Mouse (Mus musculus) ovary, postnatal 36 days (tissue): Measurements from ENCODE around the gene Sgip1.

Source experiments
- DNase-seq: peaks from one replicate; pipeline ENCODE4 v3.0.0; 2022; ENCODE audit warnings: low spot score, mixed read lengths

The Sgip1 gene

GRCm38 (mm10) chr4:102840956-102841729, 100.0 kb downstream of the Sgip1 start:
- no peak for DNase-seq

GRCm38 (mm10) chr4:102850498-102850897, 109.4 kb downstream of the Sgip1 start:
- DNase-seq: no peak

GRCm38 (mm10) chr4:102851161-102851560, 110.1 kb downstream of the Sgip1 start:
- no peak for DNase-seq

GRCm38 (mm10) chr4:102852290-102852689, 111.2 kb downstream of the Sgip1 start:
- DNase-seq: no peak

GRCm38 (mm10) chr4:102852808-102853207, 111.7 kb downstream of the Sgip1 start:
- no peak for DNase-seq

- DNase-seq: no peak
Measured at GRCm38 (mm10) chr4:102853330-102854022, 112.4 kb downstream of the Sgip1 start.

- DNase-seq: no peak
Measured at GRCm38 (mm10) chr4:102854928-102855892, 114.1 kb downstream of the Sgip1 start.

- no peak for DNase-seq
Measured at GRCm38 (mm10) chr4:102856086-102856485, 115.0 kb downstream of the Sgip1 start.

- DNase-seq: no peak
Measured at GRCm38 (mm10) chr4:102859259-102860194, 118.4 kb downstream of the Sgip1 start.

GRCm38 (mm10) chr4:102862751-102863710, 121.9 kb downstream of the Sgip1 start:
- DNase-seq: no peak

GRCm38 (mm10) chr4:102866531-102866930, 125.4 kb downstream of the Sgip1 start:
- no peak for DNase-seq

GRCm38 (mm10) chr4:102871274-102871673, 130.2 kb downstream of the Sgip1 start:
- DNase-seq: no peak

- DNase-seq: no peak
Measured at GRCm38 (mm10) chr4:102883142-102883541, 142.0 kb downstream of the Sgip1 start.

- DNase-seq: no peak
Measured at GRCm38 (mm10) chr4:102884228-102884627, 143.1 kb downstream of the Sgip1 start.

GRCm38 (mm10) chr4:102886459-102886858, 145.4 kb downstream of the Sgip1 start:
- DNase-seq: no peak

- no peak for DNase-seq
Measured at GRCm38 (mm10) chr4:102886902-102887301, 145.8 kb downstream of the Sgip1 start.

GRCm38 (mm10) chr4:102887770-102888689, 146.9 kb downstream of the Sgip1 start:
- DNase-seq: no peak

- no peak for DNase-seq
Measured at GRCm38 (mm10) chr4:102895866-102896265, 154.8 kb downstream of the Sgip1 start.

- peak; percentile 18 for DNase-seq
Measured at GRCm38 (mm10) chr4:102898987-102899386, 157.9 kb downstream of the Sgip1 start.
